Mouse (Mus musculus) mature B cell (primary cell): Measurements from ENCODE around the gene Psd4.

Source experiments
- in situ Hi-C: fragments of 300-500 bp; cut with MboI; formaldehyde crosslinking; loops from 2 replicates; pipeline ENCODE4 v1.14.3; 2019

Psd4 gene

DNA sequence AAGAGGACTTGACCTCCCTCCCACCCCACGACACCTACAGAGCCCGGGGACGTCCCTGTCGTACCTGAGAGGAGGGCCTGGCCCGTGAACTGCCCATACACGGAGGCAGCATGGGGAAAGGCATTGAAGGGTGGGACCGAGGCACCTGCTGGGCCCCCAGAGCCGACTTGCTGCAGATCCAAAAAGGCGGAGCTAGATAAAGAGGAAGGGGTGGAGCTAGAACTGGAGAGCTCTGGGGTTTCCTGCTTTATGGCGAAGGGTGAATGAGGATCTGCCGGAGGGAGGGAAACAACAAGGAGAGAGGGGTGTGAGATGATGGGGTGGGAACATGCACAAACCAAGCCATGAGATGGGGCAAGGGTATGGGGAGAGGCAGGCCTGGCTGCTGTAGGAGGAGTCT is 68.3 kb downstream of the Psd4 start:
- in situ Hi-C loops, result no loop called here

DNA sequence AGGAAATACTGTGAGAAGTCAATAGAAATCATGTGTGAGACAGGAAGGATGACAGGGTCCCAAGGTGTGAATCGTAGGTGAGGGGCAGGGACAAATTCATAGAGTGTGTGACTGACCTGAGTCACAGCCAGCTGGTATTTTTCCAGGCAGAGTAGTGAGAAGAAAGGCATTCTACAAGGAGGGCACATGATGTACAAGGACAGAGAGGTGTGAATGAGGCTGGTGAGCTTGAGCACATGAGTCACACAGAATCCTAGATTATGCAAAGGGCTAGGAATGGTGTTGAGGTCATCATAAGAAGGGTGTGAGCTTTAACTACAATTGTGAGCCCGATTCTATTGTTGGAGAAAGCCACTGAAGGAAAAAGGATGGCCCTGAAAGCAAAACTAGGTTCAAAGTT is 72.7 kb downstream of the Psd4 start:
- in situ Hi-C loops, result no loop called here

DNA sequence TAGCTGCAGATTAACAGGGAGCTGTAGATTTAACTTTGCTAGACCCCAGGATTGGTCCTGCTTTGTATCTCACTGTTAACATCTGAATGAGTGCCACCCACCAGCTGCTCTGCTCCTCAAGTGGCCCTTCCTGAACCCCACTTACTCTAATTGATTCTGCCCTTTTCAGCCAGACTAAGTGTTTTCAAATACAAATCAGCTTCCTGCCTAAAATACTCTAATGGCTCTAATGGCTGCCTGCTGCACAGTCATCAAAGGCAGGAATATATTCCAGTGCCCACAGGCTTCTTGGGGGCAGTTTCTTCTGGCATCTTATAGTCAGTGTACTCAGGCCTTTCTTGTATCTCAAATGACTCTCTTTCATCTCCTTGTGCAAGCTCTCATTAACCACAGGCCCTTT is 74.5 kb downstream of the Psd4 start:
- in situ Hi-C loops, result no loop called here

DNA sequence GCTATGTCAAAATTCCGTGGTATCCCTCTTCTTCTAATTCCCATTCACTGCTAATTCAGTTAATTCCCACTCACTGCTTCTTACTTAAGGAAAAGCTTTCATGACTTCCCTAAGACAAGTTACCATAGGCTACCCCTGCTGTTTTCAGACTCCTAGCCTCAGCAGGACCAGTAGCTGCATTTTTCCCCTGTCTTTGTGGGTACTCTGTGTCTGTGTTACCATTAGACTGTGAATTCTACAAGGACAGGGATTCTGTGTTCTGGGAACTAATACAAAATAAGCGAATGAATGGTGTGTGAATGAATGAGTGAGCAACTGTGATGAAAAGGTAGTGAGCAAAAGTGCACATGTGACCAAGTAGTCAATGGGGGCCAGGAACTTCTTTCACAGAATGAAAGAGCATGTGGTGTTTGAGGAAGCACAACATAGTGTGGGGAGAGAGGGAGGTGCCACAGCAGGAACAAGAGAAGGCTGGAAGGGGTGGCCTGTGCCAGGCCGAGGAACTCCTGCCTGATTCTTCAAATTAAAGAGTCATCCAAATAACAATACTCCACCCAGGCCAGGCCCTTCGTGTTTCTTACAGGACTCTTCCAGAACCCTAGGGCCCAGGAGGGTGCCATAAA is 75.0 kb downstream of the Psd4 start:
- in situ Hi-C loops, result no loop called here

DNA sequence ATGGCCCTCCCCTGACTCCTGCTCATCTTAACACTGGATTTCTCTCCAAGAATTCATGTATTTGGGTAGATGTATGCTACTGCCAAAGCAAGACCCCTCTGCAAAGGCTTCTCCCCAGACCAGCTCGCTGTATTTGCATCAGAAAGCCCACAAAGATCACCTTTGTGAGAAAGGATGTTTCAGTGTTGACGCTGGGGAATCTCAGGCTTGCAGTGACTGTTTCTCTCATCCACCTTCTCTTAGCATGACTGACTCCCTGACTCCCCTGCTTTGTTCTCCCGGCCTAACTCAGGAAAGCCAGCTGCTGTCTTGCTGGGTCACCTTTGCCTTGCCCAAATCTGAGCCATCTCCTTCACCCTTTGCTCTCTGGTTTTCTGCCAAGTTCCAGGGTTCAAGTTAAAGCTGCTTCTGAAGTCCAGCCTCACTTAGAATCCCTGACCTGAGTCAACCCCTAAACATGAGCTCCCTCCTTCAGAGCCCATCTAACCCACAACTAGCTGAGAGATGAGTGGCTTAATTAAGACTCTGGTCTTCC is 75.9 kb downstream of the Psd4 start:
- in situ Hi-C loops, result no loop called here

DNA sequence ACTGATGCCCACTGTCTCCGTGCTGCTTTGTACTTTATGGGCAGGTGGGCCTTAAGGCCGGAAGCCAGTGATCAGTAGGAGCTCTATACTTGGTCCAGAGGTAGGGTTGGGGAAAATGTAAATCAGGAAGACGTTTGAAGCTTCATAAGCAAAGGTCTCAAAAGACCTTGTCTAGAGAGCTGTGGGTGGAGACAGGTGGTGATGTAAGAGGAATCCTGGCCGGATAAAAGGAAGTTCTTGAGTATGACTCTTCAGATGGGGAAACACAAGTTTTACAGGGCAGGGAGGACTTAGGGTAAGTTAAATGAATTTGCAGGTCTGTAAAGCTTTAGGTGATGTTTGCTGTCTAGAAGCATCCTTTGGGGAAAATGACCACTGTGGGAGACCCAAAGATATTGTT is 81.7 kb downstream of the Psd4 start:
- in situ Hi-C loops, result no loop called here

DNA sequence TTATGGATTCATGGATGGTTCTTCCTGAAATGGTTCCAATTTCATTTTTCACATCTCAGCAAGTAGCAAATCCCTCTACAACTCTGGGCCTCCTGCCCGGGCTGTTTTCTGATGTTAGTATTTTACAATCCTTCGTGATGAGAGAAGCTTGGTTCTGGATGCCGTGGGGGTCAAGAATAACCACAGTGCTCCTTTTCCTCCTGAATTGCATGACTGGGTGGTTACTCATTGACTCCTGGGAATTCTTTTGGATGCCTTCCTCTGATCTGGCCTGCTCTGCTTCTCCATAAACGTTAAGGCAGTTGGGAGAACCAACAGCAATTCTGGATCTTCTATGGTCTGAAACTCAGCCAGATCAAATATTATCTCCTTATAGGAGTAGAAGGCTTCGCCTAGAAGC is 85.8 kb downstream of the Psd4 start:
- in situ Hi-C loops, result no loop called here

DNA sequence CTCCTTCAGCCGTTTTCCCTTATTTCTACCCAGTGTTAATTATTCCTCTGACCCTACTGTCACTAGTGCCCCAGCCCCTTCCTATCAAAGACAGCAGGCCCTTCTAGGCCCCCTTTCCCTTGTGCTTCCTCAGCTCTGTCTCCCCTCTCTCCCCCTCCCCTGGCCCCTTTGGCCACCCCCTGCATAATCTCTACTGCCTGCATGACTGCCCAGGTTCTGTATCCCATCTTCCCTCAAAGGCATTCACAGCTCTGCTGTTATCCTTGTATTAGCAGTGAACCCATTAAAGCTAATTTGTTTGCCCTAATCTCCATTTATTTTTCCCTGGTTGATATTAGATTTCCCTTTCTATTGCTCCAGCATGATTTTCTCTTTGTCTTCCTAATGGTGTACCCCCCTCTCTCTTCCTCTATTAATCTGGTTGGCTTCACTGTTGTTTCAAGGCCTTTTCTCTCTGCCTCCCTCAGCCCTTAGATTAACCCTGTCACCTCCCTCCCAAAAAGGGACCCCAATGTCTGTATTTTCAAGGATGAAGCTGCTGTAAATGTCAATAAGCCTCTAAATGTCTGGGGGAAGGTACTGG is 87.1 kb downstream of the Psd4 start:
- in situ Hi-C loops, result no loop called here

DNA sequence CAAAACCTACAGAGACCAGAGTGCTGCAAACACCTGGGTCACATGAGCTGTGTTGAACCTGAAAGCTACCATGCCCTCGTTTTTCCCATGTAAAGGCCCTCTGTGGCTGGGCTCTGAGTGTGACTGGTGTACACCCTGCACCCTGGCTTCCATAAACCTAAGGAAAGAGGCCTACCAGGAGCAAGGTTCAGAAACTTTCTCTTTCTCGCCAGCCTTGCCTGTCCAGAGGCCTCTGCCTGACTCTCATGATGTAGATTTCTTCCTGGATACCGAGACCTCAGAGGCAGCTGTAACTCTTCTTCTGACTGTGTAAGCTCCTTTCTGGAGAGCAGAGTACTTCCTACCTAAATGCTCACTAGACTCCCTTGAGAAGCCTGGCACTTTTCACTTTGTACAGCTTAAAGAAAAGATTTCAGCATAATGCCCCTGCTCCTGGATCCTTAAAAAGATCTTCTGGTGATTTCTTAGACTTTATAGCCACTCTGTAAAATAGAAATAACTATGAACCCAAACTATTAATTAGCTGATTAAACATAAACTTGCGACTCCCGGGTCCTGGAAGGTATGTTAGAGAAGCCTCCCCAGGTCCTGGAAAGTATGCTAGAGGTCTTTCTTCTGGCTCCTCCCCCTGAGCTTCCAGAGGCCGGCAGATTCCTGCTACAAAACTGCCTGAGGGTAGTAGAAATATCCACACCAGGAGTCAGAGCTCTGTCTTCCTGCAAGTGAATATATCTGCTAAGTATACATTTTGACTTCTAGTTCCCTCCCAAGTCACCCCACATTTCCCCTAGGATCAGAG is 87.9 kb downstream of the Psd4 start:
- in situ Hi-C loops, result no loop called here

DNA sequence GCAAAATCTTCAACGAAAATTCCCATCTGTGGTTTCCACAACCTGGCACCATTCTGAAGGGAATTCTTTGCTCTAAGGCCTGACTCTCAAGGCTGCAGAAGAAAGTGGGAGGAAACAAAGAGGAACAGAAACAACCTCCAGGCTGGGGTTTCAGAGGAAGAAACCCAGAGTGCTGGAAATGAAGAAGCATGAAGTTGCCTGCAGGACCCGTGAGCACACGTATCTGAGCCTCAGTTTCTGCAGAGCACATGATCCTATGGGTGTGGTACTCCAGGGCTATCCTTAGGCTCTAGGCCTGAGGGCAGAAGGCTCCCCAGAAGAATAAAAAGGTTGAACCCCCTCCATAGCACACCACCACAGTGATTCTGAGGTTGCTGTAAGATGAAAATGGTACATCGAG is 89.5 kb downstream of the Psd4 start:
- in situ Hi-C loops, result no loop called here

DNA sequence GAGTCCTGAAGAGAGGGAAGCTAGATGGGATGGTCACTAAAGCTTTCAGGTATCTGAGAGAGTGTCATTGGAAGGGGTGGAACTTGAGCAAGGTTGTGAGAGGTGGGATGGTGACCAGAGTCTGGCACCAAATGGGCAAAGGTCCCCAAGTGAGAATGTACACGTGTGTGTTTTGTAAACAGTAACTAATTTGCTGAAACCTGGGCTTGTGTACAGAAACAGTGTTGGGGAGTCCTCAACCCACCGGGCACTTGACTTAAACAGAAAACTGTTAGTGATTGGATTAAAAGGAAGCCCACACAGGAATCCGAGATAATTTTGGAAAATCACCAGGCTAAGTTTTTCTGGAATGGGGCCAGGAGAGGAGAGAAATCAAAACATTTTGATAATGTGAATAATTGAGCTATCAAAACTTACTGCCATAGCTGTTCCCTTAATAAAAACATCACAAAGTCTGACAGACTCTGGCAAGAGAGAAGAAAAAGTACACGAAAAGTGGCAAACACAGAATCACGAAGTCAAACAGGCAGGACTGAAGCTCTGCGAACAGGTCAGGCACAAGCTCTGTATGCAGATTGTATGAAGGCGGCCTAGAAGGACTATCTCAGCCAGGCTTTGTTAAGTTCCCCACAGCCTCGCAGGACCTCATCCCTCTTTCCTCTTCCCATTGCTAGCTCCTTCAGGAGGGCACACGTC is 92.9 kb downstream of the Psd4 start:
- in situ Hi-C loops, result no loop called here

DNA sequence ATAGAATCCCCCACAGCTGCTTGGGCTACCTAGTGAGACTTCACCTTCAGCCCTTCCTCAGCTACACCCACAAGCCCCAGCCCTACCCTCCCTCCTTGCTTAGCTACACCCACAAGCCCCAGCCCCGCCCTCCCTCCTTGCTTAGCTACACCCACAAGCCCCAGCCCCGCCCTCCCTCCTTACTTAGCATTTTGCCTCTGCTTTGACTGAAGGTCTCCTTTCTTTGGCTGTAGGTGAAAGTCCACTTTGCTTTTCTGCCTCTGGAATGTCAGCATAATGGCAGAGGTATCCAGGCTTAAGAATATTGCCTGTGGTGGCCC is 93.4 kb downstream of the Psd4 start:
- in situ Hi-C loops, result no loop called here
